Mouse (Mus musculus) hindbrain, embryonic 14.5 days (tissue): ENCODE measurements around the gene Cacna2d3. TPM values are rescaled to one million over a fixed set of nuclear protein-coding genes. Genes with fewer than 3 reads are reported as not detected.

Source experiments
- ATAC-seq: fragments of 200-750 bp; cut with Nextera tagmentation; 2 replicates; pipeline ENCODE4 v1.8.0; 2017; ENCODE audit warnings: moderate number of reproducible peaks, mild to moderate bottlenecking, moderate TSS enrichment, moderate library complexity; ENCODE audit not compliant: low FRiP score
- DNase-seq: peaks from one replicate; pipeline ENCODE4 v3.0.0-alpha.2; 2015; ENCODE audit warnings: low spot score
- H3K27ac ChIP-seq: fragments of 300-500 bp; sonication (generic); 2 replicates; pipeline ENCODE4 v1.5.1; 2014; ENCODE audit warnings: mild to moderate bottlenecking, moderate library complexity
- H3K27me3 ChIP-seq: fragments of 300-500 bp; sonication (generic); 2 replicates; pipeline ENCODE4 v1.6.1; 2014; ENCODE audit warnings: mild to moderate bottlenecking, low read length, mixed read lengths; ENCODE audit not compliant: control insufficient read depth, insufficient read depth
- H3K36me3 ChIP-seq: fragments of 300-500 bp; sonication (generic); replicated peaks from 2 replicates; pipeline ENCODE4 v1.6.1; 2014; ENCODE audit not compliant: control insufficient read depth, insufficient read depth
- H3K4me1 ChIP-seq: fragments of 300-500 bp; sonication (generic); replicated peaks from 2 replicates; pipeline ENCODE4 v1.6.1; 2014; ENCODE audit warnings: antibody characterized with exemption, low read length, mixed read lengths; ENCODE audit not compliant: control insufficient read depth, insufficient read depth
- H3K4me2 ChIP-seq: fragments of 300-500 bp; sonication (generic); replicated peaks from 2 replicates; pipeline ENCODE4 v1.6.1; 2014; ENCODE audit warnings: mild to moderate bottlenecking, moderate library complexity
- H3K4me3 ChIP-seq: fragments of 300-500 bp; sonication (generic); replicated peaks from 2 replicates; pipeline ENCODE4 v1.5.1; 2014; ENCODE audit warnings: mild to moderate bottlenecking, low read length
- H3K9ac ChIP-seq: fragments of 300-500 bp; sonication (generic); 2 replicates; pipeline ENCODE4 v1.6.1; 2014
- H3K9me3 ChIP-seq: fragments of 300-500 bp; sonication (generic); 2 replicates; pipeline ENCODE4 v1.6.1; 2016; ENCODE audit warnings: low read length; ENCODE audit not compliant: control insufficient read depth
- WGBS: fragments of 180-500 bp; shearing (Covaris S2); extraction: QIAGEN DNeasy Blood & Tissue Kit; methylation state at CpG from one replicate; pipeline ENCODE4 v1.1.7; 2014; 5-methylcytosine and 5-hydroxymethylcytosine counted together
- polyA plus RNA-seq: library from polyadenylated mRNA; unstranded; fragments of >200 nt; fragmentation: Nextera tagmentation; extraction: Ambion mirVana; gene quantifications from 2 replicates; pipeline ENCODE4 v1.2.1, GENCODE M21; 2014

The Cacna2d3 gene
- polyA plus RNA-seq, 1 experiment from 2014 or later, result 61.6 TPM

- DNase-seq, result no peak
- no peak for ATAC-seq
- 40% methylated on average over 7 of the region's 7 CpGs for WGBS
- Histone ChIP-seq H3K36me3 (no peaks in the 10 kb centered on the region), H3K9me3 (no peaks in the 10 kb centered on the region), H3K27ac (peak overlapping the region; percentile 27), H3K9ac (no peak overlapping the region), H3K27me3 (no peaks in the 10 kb centered on the region), H3K4me1 (peaks cover 12% of the 10 kb centered on the region), H3K4me2 (no peak overlapping the region), H3K4me3 (no peak overlapping the region)
These were observed 773.4 kb downstream of the Cacna2d3 start for GRCm38 (mm10) chr14:28948019-28948850.

GRCm38 (mm10) chr14:28932746-28933293 lies 788.8 kb downstream of the Cacna2d3 start:
- Histone ChIP-seq H3K4me2 (no peak overlapping the region), H3K36me3 (no peaks in the 10 kb centered on the region), H3K9ac (no peak overlapping the region), H3K27me3 (no peaks in the 10 kb centered on the region), H3K4me1 (no peaks in the 10 kb centered on the region; the same call in 1 of the 2 replicates), H3K9me3 (no peaks in the 10 kb centered on the region), H3K27ac (no peak overlapping the region), H3K4me3 (no peak overlapping the region)
- ATAC-seq, result no peak
- no peak for DNase-seq
- WGBS, result 88% methylated on average over 1 of the region's 1 CpGs

- Histone ChIP-seq H3K36me3 (no peaks in the 10 kb centered on the region), H3K27me3 (no peaks in the 10 kb centered on the region), H3K4me2 (no peak overlapping the region), H3K4me1 (no peaks in the 10 kb centered on the region), H3K4me3 (no peak overlapping the region), H3K9ac (no peak overlapping the region), H3K27ac (no peak overlapping the region), H3K9me3 (no peaks in the 10 kb centered on the region)
- 81% methylated on average over 12 of the region's 12 CpGs for WGBS
- ATAC-seq (no peak), DNase-seq (no peak)
These were observed 798.3 kb downstream of the Cacna2d3 start for GRCm38 (mm10) chr14:28923180-28923961.

GRCm38 (mm10) chr14:28918871-28919270 lies 802.8 kb downstream of the Cacna2d3 start:
- Histone ChIP-seq H3K27ac (no peak overlapping the region), H3K4me1 (no peaks in the 10 kb centered on the region), H3K4me3 (no peak overlapping the region), H3K4me2 (no peak overlapping the region), H3K27me3 (no peaks in the 10 kb centered on the region), H3K9ac (no peak overlapping the region), H3K36me3 (no peaks in the 10 kb centered on the region), H3K9me3 (no peaks in the 10 kb centered on the region)
- WGBS, result 84% methylated on average over 5 of the region's 5 CpGs
- ATAC-seq (no peak), DNase-seq (no peak)

- Histone ChIP-seq H3K27me3 (no peaks in the 10 kb centered on the region), H3K4me2 (no peak overlapping the region), H3K4me3 (no peak overlapping the region), H3K36me3 (no peaks in the 10 kb centered on the region), H3K27ac (no peak overlapping the region), H3K4me1 (no peaks in the 10 kb centered on the region), H3K9me3 (no peaks in the 10 kb centered on the region), H3K9ac (no peak overlapping the region)
- ATAC-seq, result no peak
- DNase-seq, result peak; percentile 38
- WGBS, result 30% methylated on average over 1 of the region's 1 CpGs
These were observed 806.7 kb downstream of the Cacna2d3 start for GRCm38 (mm10) chr14:28915004-28915403.

- H3K4me3 ChIP-seq, result no peak overlapping the region
- no peaks in the 10 kb centered on the region for H3K27me3 ChIP-seq
- H3K36me3 ChIP-seq, result no peaks in the 10 kb centered on the region
- H3K4me2 ChIP-seq, result no peak overlapping the region
- H3K9ac ChIP-seq, result no peak overlapping the region
- 93% methylated on average over 6 of the region's 6 CpGs for WGBS
- ATAC-seq (no peak), DNase-seq (no peak)
- H3K9me3 ChIP-seq, result no peaks in the 10 kb centered on the region
- H3K27ac ChIP-seq, result no peak overlapping the region
- no peaks in the 10 kb centered on the region for H3K4me1 ChIP-seq
These were observed 814.0 kb downstream of the Cacna2d3 start for GRCm38 (mm10) chr14:28907659-28908058.

- H3K4me2 ChIP-seq, result no peak overlapping the region
These were observed 829.1 kb downstream of the Cacna2d3 start for GRCm38 (mm10) chr14:28892530-28892929.

GRCm38 (mm10) chr14:28887373-28887772 lies 834.3 kb downstream of the Cacna2d3 start:
- ATAC-seq (no peak), DNase-seq (no peak)
- no peak overlapping the region for H3K9ac ChIP-seq
- no peak overlapping the region for H3K4me2 ChIP-seq
- WGBS, result 97% methylated on average over 1 of the region's 1 CpGs
- no peaks in the 10 kb centered on the region for H3K36me3 ChIP-seq
- H3K4me3 ChIP-seq, result no peak overlapping the region
- H3K27me3 ChIP-seq, result no peaks in the 10 kb centered on the region
- no peaks in the 10 kb centered on the region for H3K4me1 ChIP-seq
- H3K27ac ChIP-seq, result no peak overlapping the region
- H3K9me3 ChIP-seq, result no peaks in the 10 kb centered on the region

More at GRCm38 (mm10) chr14:28892530-28892929, 829.1 kb downstream of the Cacna2d3 start:
- WGBS, result 81% methylated on average over 3 of the region's 3 CpGs
- H3K9ac ChIP-seq, result no peak overlapping the region
- no peaks in the 10 kb centered on the region for H3K9me3 ChIP-seq
- no peaks in the 10 kb centered on the region for H3K4me1 ChIP-seq
- DNase-seq (no peak), ATAC-seq (no peak)
- no peaks in the 10 kb centered on the region for H3K36me3 ChIP-seq
- H3K27me3 ChIP-seq, result no peaks in the 10 kb centered on the region
- H3K27ac ChIP-seq, result no peak overlapping the region
- H3K4me3 ChIP-seq, result no peak overlapping the region

- ATAC-seq, result no peak
- 90% methylated on average over 4 of the region's 4 CpGs for WGBS
- Histone ChIP-seq H3K27me3 (no peaks in the 10 kb centered on the region), H3K36me3 (no peaks in the 10 kb centered on the region), H3K4me3 (no peak overlapping the region), H3K4me2 (no peak overlapping the region), H3K4me1 (no peaks in the 10 kb centered on the region), H3K9me3 (no peaks in the 10 kb centered on the region), H3K27ac (no peak overlapping the region), H3K9ac (no peak overlapping the region)
- no peak for DNase-seq
These were observed 835.0 kb downstream of the Cacna2d3 start for GRCm38 (mm10) chr14:28886661-28887060.
